Mouse (Mus musculus): ENCODE results near the gene Rsu1. TPM values are rescaled to one million over a fixed set of nuclear protein-coding genes. Genes with fewer than 3 reads are reported as not detected.

The Rsu1 gene
- polyA plus RNA-seq, 1 experiment, result 0.65 TPM

- TF ChIP-seq GATA1 (IDR thresholded peaks at IDR 0.05; ENCODE audit: low read length), result no peak
- no peak for TF ChIP-seq TAL1 (IDR thresholded peaks at IDR 0.05; ENCODE audit: low read length)
- no peak overlapping the region for H3K4me3 ChIP-seq (replicated peaks)
- no peaks in the 10 kb centered on the region for H3K27me3 ChIP-seq (ENCODE audit: control insufficient read depth)
- H3K9me3 ChIP-seq (ENCODE audit: control insufficient read depth, low read length), result no peaks in the 10 kb centered on the region
- no peaks in the 10 kb centered on the region for H3K36me3 ChIP-seq (ENCODE audit: control insufficient read depth)
- no peaks in the 10 kb centered on the region for H3K4me1 ChIP-seq (ENCODE audit: control insufficient read depth)
Observed at GRCm38 (mm10) chr2:13072243-13072642, 199.0 kb downstream of the Rsu1 start.

- Histone ChIP-seq H3K27me3 (ENCODE audit: control insufficient read depth) (no peaks in the 10 kb centered on the region), H3K9me3 (ENCODE audit: control insufficient read depth, low read length) (no peaks in the 10 kb centered on the region), H3K4me3 (replicated peaks) (no peak overlapping the region), H3K4me1 (ENCODE audit: control insufficient read depth) (no peaks in the 10 kb centered on the region), H3K36me3 (ENCODE audit: control insufficient read depth) (no peaks in the 10 kb centered on the region)
- TF ChIP-seq TAL1 (IDR thresholded peaks at IDR 0.05; ENCODE audit: low read length) (no peak), GATA1 (IDR thresholded peaks at IDR 0.05; ENCODE audit: low read length) (no peak)
Observed at GRCm38 (mm10) chr2:13060426-13061170, 210.6 kb downstream of the Rsu1 start.

- H3K27me3 ChIP-seq (ENCODE audit: control insufficient read depth), result no peaks in the 10 kb centered on the region
- TF ChIP-seq GATA1 (IDR thresholded peaks at IDR 0.05; ENCODE audit: low read length) (no peak), TAL1 (IDR thresholded peaks at IDR 0.05; ENCODE audit: low read length) (no peak)
Observed at GRCm38 (mm10) chr2:13048649-13049048, 222.6 kb downstream of the Rsu1 start.

GRCm38 (mm10) chr2:13044555-13044954 is 226.7 kb downstream of the Rsu1 start:
- H3K4me1 ChIP-seq (ENCODE audit: control insufficient read depth), result peaks cover 26% of the 10 kb centered on the region
- no peaks in the 10 kb centered on the region for H3K9me3 ChIP-seq (ENCODE audit: control insufficient read depth, low read length)
- no peaks in the 10 kb centered on the region for H3K36me3 ChIP-seq (ENCODE audit: control insufficient read depth)
- H3K27me3 ChIP-seq (ENCODE audit: control insufficient read depth), result no peaks in the 10 kb centered on the region
- TF ChIP-seq GATA1 (IDR thresholded peaks at IDR 0.05; ENCODE audit: low read length) (no peak), TAL1 (IDR thresholded peaks at IDR 0.05; ENCODE audit: low read length) (no peak)
- H3K4me3 ChIP-seq (replicated peaks), result no peak overlapping the region

More at GRCm38 (mm10) chr2:13048649-13049048, 222.6 kb downstream of the Rsu1 start:
- Histone ChIP-seq H3K36me3 (ENCODE audit: control insufficient read depth) (no peaks in the 10 kb centered on the region), H3K4me3 (replicated peaks) (no peak overlapping the region), H3K9me3 (ENCODE audit: control insufficient read depth, low read length) (no peaks in the 10 kb centered on the region), H3K4me1 (ENCODE audit: control insufficient read depth) (peaks cover 22% of the 10 kb centered on the region)

GRCm38 (mm10) chr2:13039785-13040184 is 231.4 kb downstream of the Rsu1 start:
- no peak for TF ChIP-seq GATA1 (IDR thresholded peaks at IDR 0.05; ENCODE audit: low read length)
- TF ChIP-seq TAL1 (IDR thresholded peaks at IDR 0.05; ENCODE audit: low read length), result no peak
- Histone ChIP-seq H3K4me3 (replicated peaks) (no peak overlapping the region), H3K4me1 (ENCODE audit: control insufficient read depth) (peaks cover 14% of the 10 kb centered on the region), H3K9me3 (ENCODE audit: control insufficient read depth, low read length) (no peaks in the 10 kb centered on the region), H3K27me3 (ENCODE audit: control insufficient read depth) (peaks cover 3% of the 10 kb centered on the region; the same call in 1 of the 2 replicates), H3K36me3 (ENCODE audit: control insufficient read depth) (no peaks in the 10 kb centered on the region)

DNA sequence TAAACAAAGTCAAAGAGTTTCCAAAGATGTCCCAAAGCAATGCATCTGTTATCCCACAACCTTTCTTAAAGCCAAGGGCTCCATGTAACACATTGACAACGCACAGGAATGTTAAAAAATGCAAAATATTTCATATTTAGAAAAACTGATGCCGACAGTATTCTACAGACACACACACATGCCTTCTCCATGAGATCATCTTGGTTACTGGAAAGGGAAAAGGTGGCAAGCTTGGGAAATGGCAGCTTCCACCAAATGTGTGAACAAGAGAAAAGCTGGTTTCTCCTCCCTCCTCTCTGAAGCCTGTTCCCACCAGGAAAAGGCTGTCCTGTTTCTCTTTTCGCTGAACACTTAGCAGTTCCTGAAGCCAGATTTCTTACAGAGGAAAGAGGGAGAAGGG is 232.4 kb downstream of the Rsu1 start:
- TF ChIP-seq GATA1 (IDR thresholded peaks at IDR 0.05; ENCODE audit: low read length), result no peak
- TF ChIP-seq TAL1 (IDR thresholded peaks at IDR 0.05; ENCODE audit: low read length), result no peak
- H3K4me3 ChIP-seq (replicated peaks), result no peak overlapping the region
- H3K4me1 ChIP-seq (ENCODE audit: control insufficient read depth), result peaks cover 5% of the 10 kb centered on the region
- no peaks in the 10 kb centered on the region for H3K36me3 ChIP-seq (ENCODE audit: control insufficient read depth)
- peaks cover 3% of the 10 kb centered on the region; the same call in 1 of the 2 replicates for H3K27me3 ChIP-seq (ENCODE audit: control insufficient read depth)
- H3K9me3 ChIP-seq (ENCODE audit: control insufficient read depth, low read length), result no peaks in the 10 kb centered on the region

Other genes starting within 250 kb of the Rsu1 start
- not detected in 2 replicates for gene Cubn, start 220.4 kb upstream of the Rsu1 start, polyA plus RNA-seq (2012)